Mouse (Mus musculus): ENCODE results near the gene Dock8. TPM values are rescaled to one million over a fixed set of nuclear protein-coding genes. Genes with fewer than 3 reads are reported as not detected.
"Not testable (repeated sequence)": the region's sequence is repeated elsewhere in the genome, so short reads cannot be mapped to it uniquely, and the experiment has no call there.

Dock8 gene
- total RNA-seq, 2 experiments from 2014 or later = 3.4 to 3.7 TPM

GRCm38 (mm10) chr19:24996815-24997704 is 2.3 kb upstream of the Dock8 start:
- intact Hi-C loops (cut with DNase I) = loop anchor here (1.0 kb wide), 1 partner anchor 31 kb away; no protein-coding TSS in a partner anchor
- DNase-seq (ENCODE audit: low spot score in 2 of 2) = no peak

GRCm38 (mm10) chr19:24998561-24998960 is 773 bp upstream of the Dock8 start:
- no peak for DNase-seq (ENCODE audit: low spot score in 2 of 2)
- intact Hi-C loops (cut with DNase I) = no loop called here

GRCm38 (mm10) chr19:25000153-25000552 is 819 bp downstream of the Dock8 start:
- DNase-seq (ENCODE audit: low spot score in 2 of 2) = no peak
- intact Hi-C loops (cut with DNase I) = no loop called here

- DNase-seq (ENCODE audit: low spot score in 2 of 2) = no peak
- intact Hi-C loops (cut with DNase I) = no loop called here
These were observed 2.7 kb downstream of the Dock8 start for GRCm38 (mm10) chr19:25002032-25002431.

GRCm38 (mm10) chr19:25002828-25003227 is 3.5 kb downstream of the Dock8 start:
- intact Hi-C loops (cut with DNase I) = no loop called here
- no peak for DNase-seq (ENCODE audit: low spot score in 2 of 2)

- DNase-seq (ENCODE audit: low spot score in 2 of 2) = no peak
- intact Hi-C loops (cut with DNase I) = no loop called here
These were observed 4.5 kb downstream of the Dock8 start for GRCm38 (mm10) chr19:25003810-25004209.

- no peak for DNase-seq (ENCODE audit: low spot score in 2 of 2)
These were observed 7.4 kb downstream of the Dock8 start for GRCm38 (mm10) chr19:25006686-25007085.

GRCm38 (mm10) chr19:25008509-25008908 is 9.2 kb downstream of the Dock8 start:
- DNase-seq (ENCODE audit: low spot score in 2 of 2) = no peak
- intact Hi-C loops (cut with DNase I) = no loop called here

More at GRCm38 (mm10) chr19:25006686-25007085, 7.4 kb downstream of the Dock8 start:
- intact Hi-C loops (cut with DNase I) = no loop called here

- DNase-seq (ENCODE audit: low spot score in 2 of 2) = no peak
- intact Hi-C loops (cut with DNase I) = no loop called here
These were observed 23.4 kb downstream of the Dock8 start for GRCm38 (mm10) chr19:25022766-25023165.

- intact Hi-C loops (cut with DNase I) = no loop called here
- DNase-seq (ENCODE audit: low spot score in 2 of 2) = no peak
These were observed 32.4 kb downstream of the Dock8 start for GRCm38 (mm10) chr19:25031765-25032164.

GRCm38 (mm10) chr19:25033008-25033407 is 33.7 kb downstream of the Dock8 start:
- intact Hi-C loops (cut with DNase I); DNase-seq (ENCODE audit: low spot score in 2 of 2): not testable (repeated sequence)

- intact Hi-C loops (cut with DNase I) = no loop called here
- DNase-seq (ENCODE audit: low spot score in 2 of 2) = no peak
These were observed 36.5 kb downstream of the Dock8 start for GRCm38 (mm10) chr19:25035825-25036224.

GRCm38 (mm10) chr19:25036784-25037183 is 37.5 kb downstream of the Dock8 start:
- DNase-seq (ENCODE audit: low spot score in 2 of 2) = no peak
- intact Hi-C loops (cut with DNase I) = no loop called here

GRCm38 (mm10) chr19:25037249-25037648 is 37.9 kb downstream of the Dock8 start:
- no peak for DNase-seq (ENCODE audit: low spot score in 2 of 2)
- intact Hi-C loops (cut with DNase I) = no loop called here

GRCm38 (mm10) chr19:25038293-25038692 is 39.0 kb downstream of the Dock8 start:
- intact Hi-C loops (cut with DNase I) = no loop called here
- DNase-seq (ENCODE audit: low spot score in 2 of 2) = no peak

- intact Hi-C loops (cut with DNase I) = no loop called here
- DNase-seq (ENCODE audit: low spot score in 2 of 2) = no peak
These were observed 41.9 kb downstream of the Dock8 start for GRCm38 (mm10) chr19:25041209-25041608.

GRCm38 (mm10) chr19:25042973-25043372 is 43.6 kb downstream of the Dock8 start:
- intact Hi-C loops (cut with DNase I) = no loop called here
- DNase-seq (ENCODE audit: low spot score in 2 of 2) = no peak

GRCm38 (mm10) chr19:25044057-25044456 is 44.7 kb downstream of the Dock8 start:
- no peak for DNase-seq (ENCODE audit: low spot score in 2 of 2)
- intact Hi-C loops (cut with DNase I) = no loop called here

GRCm38 (mm10) chr19:25052355-25052754 is 53.0 kb downstream of the Dock8 start:
- DNase-seq (ENCODE audit: low spot score in 2 of 2) = no peak
- intact Hi-C loops (cut with DNase I) = no loop called here

GRCm38 (mm10) chr19:25053152-25053551 is 53.8 kb downstream of the Dock8 start:
- intact Hi-C loops (cut with DNase I) = no loop called here
- DNase-seq (ENCODE audit: low spot score in 2 of 2) = no peak

GRCm38 (mm10) chr19:25055025-25055424 is 55.7 kb downstream of the Dock8 start:
- DNase-seq (ENCODE audit: low spot score in 2 of 2) = no peak
- intact Hi-C loops (cut with DNase I) = no loop called here
